Mouse (Mus musculus) monocyte, adult 5-6 weeks (primary cell): ENCODE measurements around the gene Zfp64. TPM values are rescaled to one million over a fixed set of nuclear protein-coding genes. Genes with fewer than 3 reads are reported as not detected.
A peak's percentile ranks its signal among the peaks of the same experiment; 100 is the strongest.

ENCODE experiments used
- ATAC-seq: fragments of 153-309, 156-312 bp; replicated peaks from 2 replicates; pipeline ENCODE4 v1.8.0; 2017; ENCODE audit warnings: mild to moderate bottlenecking; ENCODE audit not compliant: low TSS enrichment, insufficient number of reproducible peaks, severe bottlenecking, poor library complexity, low FRiP score
- total RNA-seq: library from RNA; stranded (forward); fragments of 200-1000, 200-491, 200-594 nt; gene quantifications from 3 replicates; pipeline ENCODE4 v1.2.3, GENCODE M21; 2017

Zfp64 gene
- total RNA-seq, 1 experiment from 2014 or later: 6.8 TPM

GRCm38 (mm10) chr2:168911527-168911926 lies 43.9 kb downstream of the Zfp64 start:
- no peak for ATAC-seq

GRCm38 (mm10) chr2:168906022-168906421 lies 49.4 kb downstream of the Zfp64 start:
- ATAC-seq: no peak

- ATAC-seq: no peak
These were observed 50.5 kb downstream of the Zfp64 start for GRCm38 (mm10) chr2:168904846-168905245.

DNA sequence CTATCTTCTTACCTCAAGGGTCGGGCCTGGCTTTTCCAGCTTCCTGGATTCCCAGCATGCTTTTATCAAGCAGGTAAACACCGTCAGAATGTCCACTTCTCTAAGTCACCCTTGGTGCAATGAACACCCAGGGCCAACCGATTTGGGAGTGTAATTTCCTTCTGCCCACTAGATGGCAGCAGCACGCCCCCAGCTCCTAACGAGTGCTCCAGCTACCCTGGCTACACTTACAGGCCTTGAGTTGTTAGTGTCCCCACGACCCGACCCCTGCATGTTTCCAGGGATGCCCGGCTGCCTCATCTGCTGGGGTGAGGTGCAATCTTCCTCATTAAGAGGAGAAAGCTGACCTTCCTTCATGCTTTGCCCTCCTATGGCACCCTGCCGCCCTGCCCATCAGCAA lies 51.2 kb downstream of the Zfp64 start:
- peak; percentile 69 for ATAC-seq

- ATAC-seq: no peak
These were observed 52.8 kb downstream of the Zfp64 start for GRCm38 (mm10) chr2:168902634-168903033.

DNA sequence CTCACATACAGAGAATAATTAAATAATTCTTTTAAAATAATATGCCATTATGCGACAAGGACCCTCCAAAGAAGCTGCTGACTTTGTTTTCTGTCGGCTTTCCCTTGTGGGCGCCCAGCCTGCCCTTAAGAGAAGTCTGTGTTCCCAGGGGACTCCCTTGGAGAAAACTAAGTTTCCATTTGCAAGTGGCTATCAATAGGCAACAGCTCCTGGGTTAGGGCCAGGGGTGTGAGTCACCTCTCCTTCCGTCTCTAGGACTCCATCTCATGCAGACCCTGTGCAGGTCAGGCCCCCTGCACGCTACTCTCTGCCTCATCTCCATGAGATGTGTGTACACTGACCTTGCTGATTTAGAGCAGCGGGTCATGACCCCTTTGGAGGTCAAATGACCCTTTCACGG lies 57.5 kb downstream of the Zfp64 start:
- ATAC-seq: no peak

DNA sequence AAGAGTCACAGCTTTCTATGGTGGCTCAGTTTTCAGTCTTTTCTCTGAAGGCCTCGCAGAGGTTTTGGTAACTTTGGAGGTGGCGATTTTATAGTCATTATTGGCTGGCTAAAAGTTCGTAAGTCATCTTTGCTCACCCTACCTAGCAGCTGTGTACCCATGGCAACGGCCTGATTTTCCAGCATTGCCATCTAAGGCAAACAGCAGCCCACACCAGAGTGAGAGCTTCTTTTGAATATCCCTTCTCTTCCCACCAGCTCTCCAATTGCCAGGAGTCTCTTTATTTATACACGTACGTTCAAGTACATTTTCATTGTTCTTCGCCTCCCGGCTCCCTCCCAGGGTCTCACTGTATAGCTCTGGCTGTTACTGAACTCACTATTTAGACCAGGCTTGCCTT lies 59.9 kb downstream of the Zfp64 start:
- ATAC-seq: no peak

GRCm38 (mm10) chr2:168894738-168895137 lies 60.6 kb downstream of the Zfp64 start:
- ATAC-seq: no peak

- ATAC-seq: no peak
These were observed 63.3 kb downstream of the Zfp64 start for GRCm38 (mm10) chr2:168892057-168892456.

DNA sequence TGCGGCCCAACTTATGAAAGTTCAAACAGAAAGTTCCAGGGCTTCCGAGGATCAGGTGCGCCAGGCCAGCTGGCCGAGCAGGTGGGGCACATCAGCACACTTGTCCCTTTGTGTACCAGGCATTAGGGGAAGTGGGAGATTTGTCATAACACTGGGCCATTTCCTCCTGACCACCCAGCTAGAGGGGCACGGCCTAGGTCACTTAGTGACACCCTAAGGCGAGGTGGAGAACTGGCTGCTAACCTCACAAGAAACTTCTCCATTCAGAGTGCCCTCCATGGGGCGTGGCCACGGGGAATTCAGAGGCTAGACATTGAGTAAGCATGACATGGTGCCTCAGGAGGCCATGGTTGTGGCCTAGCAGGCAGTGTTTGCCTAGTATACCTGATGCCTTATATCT lies 70.7 kb downstream of the Zfp64 start:
- peak; percentile 89 for ATAC-seq

DNA sequence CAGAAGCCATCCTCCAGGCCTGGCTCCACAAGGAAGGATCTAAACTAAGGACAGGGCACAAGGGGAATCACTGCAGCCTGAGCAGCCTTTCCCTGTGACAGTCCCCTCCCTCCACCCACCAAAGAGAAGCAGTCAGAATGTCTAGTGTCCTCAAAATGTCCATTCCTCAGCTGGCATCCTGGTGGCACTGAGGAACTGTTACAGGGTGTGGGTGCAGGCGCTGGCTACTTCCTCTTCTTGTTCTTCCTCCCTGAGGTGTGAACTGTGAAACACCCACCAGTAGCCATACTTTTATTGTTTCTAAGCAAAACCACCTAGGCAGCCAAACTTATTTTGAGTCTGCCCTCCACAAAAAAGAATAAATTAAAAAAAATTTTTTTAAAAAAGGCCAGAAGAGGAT lies 72.4 kb downstream of the Zfp64 start:
- peak; percentile 64 for ATAC-seq

DNA sequence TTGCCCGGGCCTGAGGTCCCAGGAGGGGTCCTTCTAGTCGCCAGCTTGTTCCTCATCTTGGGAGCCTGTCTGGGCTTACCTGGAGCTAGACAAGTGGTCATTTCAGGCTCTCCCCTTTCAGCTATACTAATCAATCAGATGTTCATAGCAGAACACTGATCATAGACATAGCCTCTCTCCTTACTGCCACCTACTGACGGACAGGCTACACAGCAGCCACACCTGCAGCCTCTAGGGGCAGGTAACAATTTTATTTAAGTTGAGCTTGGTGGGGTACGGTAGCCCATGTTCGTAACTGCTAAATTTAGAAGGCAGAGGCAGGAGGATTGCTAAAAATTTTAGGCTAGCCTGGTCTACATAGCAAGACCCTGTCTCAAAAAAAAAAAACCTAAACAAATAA lies 73.5 kb downstream of the Zfp64 start:
- ATAC-seq: no peak

DNA sequence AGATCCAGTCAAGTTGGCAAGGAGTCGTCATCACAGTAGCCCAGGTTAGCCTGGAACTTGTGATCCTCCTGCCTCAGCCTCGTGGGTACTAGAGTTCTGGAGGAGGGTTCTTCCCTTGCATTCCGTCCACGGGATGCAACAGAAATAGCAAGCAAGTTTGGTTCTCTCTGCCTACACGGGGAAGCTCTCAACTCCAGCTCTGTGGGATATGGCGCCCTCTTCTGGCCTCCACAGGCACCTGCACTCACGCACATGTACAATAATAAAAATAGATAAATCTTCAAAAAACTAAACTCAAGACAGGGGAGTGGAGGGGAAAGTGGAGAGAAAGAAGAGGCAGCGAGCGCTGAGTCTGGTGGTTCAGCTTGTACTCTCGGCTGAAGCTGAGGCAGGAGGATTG lies 75.8 kb downstream of the Zfp64 start:
- no peak for ATAC-seq

- no peak for ATAC-seq
These were observed 76.7 kb downstream of the Zfp64 start for GRCm38 (mm10) chr2:168878708-168879107.

GRCm38 (mm10) chr2:168878158-168878557 lies 77.2 kb downstream of the Zfp64 start:
- ATAC-seq: no peak

- ATAC-seq: no peak
These were observed 78.8 kb downstream of the Zfp64 start for GRCm38 (mm10) chr2:168876631-168877030.

DNA sequence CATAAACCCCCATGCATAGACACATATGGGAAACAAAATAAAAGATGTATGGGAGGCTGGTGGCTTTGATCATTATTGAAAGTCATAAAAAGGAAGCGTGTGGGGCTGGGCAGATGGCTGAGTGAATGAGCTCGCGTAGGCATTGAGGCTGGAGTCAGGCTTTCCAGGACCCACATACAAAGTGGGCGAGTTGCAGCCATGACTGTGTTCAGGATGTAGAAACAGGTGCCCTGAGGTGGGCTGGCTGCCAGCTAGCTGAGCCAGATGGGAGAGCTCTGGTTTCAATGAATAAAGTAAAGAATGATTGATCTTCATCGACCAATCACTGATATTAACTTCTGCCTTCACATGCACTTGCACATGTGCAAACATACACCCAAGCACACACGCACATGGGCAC lies 80.9 kb downstream of the Zfp64 start:
- ATAC-seq: no peak

DNA sequence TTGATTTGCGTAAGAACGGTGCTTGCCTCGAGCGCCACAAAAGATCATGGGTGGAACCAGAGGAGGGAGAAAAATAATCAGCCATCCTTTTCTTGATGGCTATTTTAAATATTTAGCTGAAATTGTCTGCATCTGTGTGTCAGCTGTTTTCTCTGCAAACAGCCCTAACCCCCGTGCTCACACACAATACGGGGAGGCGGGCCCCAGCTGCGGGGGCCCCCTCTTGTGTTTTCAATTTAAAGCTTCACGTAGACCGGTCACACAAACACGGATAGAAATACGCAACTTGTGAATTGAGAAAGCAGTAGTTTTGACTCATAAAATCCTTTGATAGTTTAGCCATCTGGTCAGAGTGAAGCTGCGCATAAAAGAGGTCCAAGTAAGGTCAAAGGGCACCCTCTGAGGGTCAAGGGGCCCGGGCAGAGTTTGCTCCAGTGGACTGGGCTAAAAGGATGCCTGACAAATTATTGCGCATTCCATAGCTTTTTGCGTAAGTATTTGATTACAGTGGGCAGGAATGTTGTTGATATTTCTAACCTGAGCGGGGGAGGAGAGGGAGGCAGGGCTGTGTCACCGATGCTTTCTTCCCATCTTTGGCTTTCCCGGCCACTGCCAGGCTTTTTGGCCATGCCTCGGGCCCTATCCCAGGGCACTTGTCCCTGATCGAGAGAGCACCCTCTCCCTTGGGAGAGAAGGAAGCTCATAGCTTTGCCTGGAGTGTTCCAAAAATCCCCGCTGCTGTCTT lies 83.4 kb downstream of the Zfp64 start:
- no peak for ATAC-seq

- no peak for ATAC-seq
These were observed 84.9 kb downstream of the Zfp64 start for GRCm38 (mm10) chr2:168870480-168870879.

DNA sequence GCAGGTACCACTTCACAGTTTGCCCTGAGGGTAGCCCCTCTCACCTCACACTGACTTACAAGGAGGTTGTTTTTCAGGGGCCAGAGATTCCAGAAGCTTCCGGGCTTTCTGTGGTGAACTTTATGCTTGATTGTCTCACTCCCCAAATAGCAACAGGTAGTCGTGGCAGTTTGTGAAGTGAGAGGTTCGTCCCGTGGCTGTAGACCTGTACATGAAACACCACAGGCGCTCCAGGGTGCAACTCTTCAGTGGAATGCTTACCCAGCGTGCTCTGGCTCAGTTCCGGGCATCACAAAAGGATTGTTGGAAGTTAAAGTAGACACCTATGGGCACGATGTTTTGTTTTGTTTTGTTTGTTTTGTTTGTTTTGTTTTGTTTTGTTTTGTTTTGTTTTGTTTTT lies 88.4 kb downstream of the Zfp64 start:
- no peak for ATAC-seq

DNA sequence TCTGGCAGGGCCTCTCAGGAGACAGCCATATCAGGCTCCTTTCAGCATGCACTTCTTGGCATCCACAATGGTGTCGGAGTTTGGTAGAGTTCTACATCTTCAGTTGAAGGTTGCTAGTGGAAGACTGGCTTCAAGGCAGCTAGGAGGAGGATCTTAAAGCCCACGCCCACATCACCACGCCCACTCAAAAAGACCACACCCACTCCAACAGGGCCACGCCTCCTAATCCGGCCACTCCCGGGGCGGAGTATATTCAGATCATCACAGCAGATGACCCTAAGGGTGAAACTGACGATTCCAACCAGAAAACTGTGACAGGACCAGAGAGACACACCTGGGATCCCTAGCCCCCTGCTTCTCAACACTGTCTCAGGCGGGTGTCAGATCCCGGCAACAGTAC lies 89.0 kb downstream of the Zfp64 start:
- no peak for ATAC-seq
